Mouse (Mus musculus) testis, adult 2 months (tissue): ENCODE data around the gene 0610012G03Rik. TPM values are rescaled to one million over a fixed set of nuclear protein-coding genes. Genes with fewer than 3 reads are reported as not detected.

Experiments used
- H3K27ac ChIP-seq: fragments of 200-500 bp; 2 replicates; pipeline ENCODE4 v1.5.1; 2012; ENCODE audit warnings: low read depth, low read length; ENCODE audit not compliant: control insufficient read depth, insufficient read depth
- H3K27me3 ChIP-seq: fragments of 200-500 bp; 2 replicates; pipeline ENCODE4 v1.6.1; 2012; ENCODE audit warnings: mild to moderate bottlenecking, low read length, moderate library complexity; ENCODE audit not compliant: control insufficient read depth, insufficient read depth
- H3K36me3 ChIP-seq: fragments of 200-500 bp; 2 replicates; pipeline ENCODE4 v1.6.1; 2012; ENCODE audit warnings: mild to moderate bottlenecking, low read length; ENCODE audit not compliant: control insufficient read depth, insufficient read depth
- H3K4me1 ChIP-seq: fragments of 200-500 bp; 2 replicates; pipeline ENCODE4 v1.6.1; 2012; ENCODE audit warnings: low read length; ENCODE audit not compliant: control insufficient read depth, insufficient read depth
- H3K4me3 ChIP-seq: fragments of 200-500 bp; 2 replicates; pipeline ENCODE4 v1.5.1; 2012; ENCODE audit warnings: low read depth, mild to moderate bottlenecking, low read length, moderate library complexity, mixed read lengths; ENCODE audit not compliant: control insufficient read depth
- CTCF ChIP-seq: fragments of 200-500 bp; IDR thresholded peaks from 2 replicates; pipeline ENCODE4 v1.5.1; 2012; ENCODE audit warnings: low read depth, mild to moderate bottlenecking, inconsistent platforms, low read length, moderate library complexity; ENCODE audit not compliant: control insufficient read depth, insufficient read depth, insufficient replicate concordance
- POLR2A ChIP-seq: fragments of 200-500 bp; IDR thresholded peaks from 2 replicates; pipeline ENCODE4 v1.6.1; 2012; ENCODE audit warnings: low read depth, mild to moderate bottlenecking, inconsistent platforms, low read length, moderate library complexity; ENCODE audit not compliant: control insufficient read depth
- polyA plus RNA-seq: library from polyadenylated mRNA; depleted of rRNA; stranded (reverse); fragments of >200 nt; gene quantifications from 2 replicates; pipeline ENCODE4 v1.2.3, GENCODE M21; 2012

0610012G03Rik gene
- polyA plus RNA-seq, 1 experiment = 43.6 TPM

GRCm38 (mm10) chr16:31938856-31939255, 9.4 kb downstream of the 0610012G03Rik start:
- Histone ChIP-seq H3K36me3 (no peaks in the 10 kb centered on the region), H3K27ac (no peak overlapping the region), H3K4me1 (peaks cover 11% of the 10 kb centered on the region), H3K4me3 (no peak overlapping the region), H3K27me3 (peaks cover 3% of the 10 kb centered on the region; the same call in 1 of the 2 replicates)
- no peak for TF ChIP-seq CTCF
- no peak for TF ChIP-seq POLR2A

- Histone ChIP-seq H3K27me3 (peaks cover 3% of the 10 kb centered on the region; the same call in 1 of the 2 replicates), H3K36me3 (no peaks in the 10 kb centered on the region), H3K4me3 (no peak overlapping the region), H3K27ac (no peak overlapping the region), H3K4me1 (peaks cover 21% of the 10 kb centered on the region)
- no peak for TF ChIP-seq CTCF
- TF ChIP-seq POLR2A = no peak
Measured at GRCm38 (mm10) chr16:31936568-31936967, 11.7 kb downstream of the 0610012G03Rik start.

- Histone ChIP-seq H3K36me3 (no peaks in the 10 kb centered on the region), H3K27me3 (peaks cover 3% of the 10 kb centered on the region; the same call in 1 of the 2 replicates), H3K27ac (no peak overlapping the region), H3K4me3 (peak overlapping the region; percentile 50), H3K4me1 (peaks cover 24% of the 10 kb centered on the region)
- TF ChIP-seq POLR2A (no peak; the same call in 1 of the 2 replicates), CTCF (no peak)
Measured at GRCm38 (mm10) chr16:31935091-31935979, 13.0 kb downstream of the 0610012G03Rik start.

GRCm38 (mm10) chr16:31934550-31935010, 13.7 kb downstream of the 0610012G03Rik start:
- peaks cover 3% of the 10 kb centered on the region; the same call in 1 of the 2 replicates for H3K27me3 ChIP-seq
- H3K27ac ChIP-seq = no peak overlapping the region

GRCm38 (mm10) chr16:31933751-31934549, 14.3 kb downstream of the 0610012G03Rik start, which contains the start of gene Pigz:
Gene Pigz, plus strand, starts transcription at chr16:31933851.
- H3K36me3 ChIP-seq = no peaks in the 10 kb centered on the region
- H3K27me3 ChIP-seq = peaks cover 3% of the 10 kb centered on the region; the same call in 1 of the 2 replicates
- H3K27ac ChIP-seq = no peak within 1 kb of the TSS; the same call in 1 of the 2 replicates
- H3K4me1 ChIP-seq = peaks cover 24% of the 10 kb centered on the region
- H3K4me3 ChIP-seq = peak within 1 kb of the TSS; percentile 75
- TF ChIP-seq POLR2A (no peak), CTCF (no peak)

More at GRCm38 (mm10) chr16:31934550-31935010, 13.7 kb downstream of the 0610012G03Rik start:
- Histone ChIP-seq H3K36me3 (no peaks in the 10 kb centered on the region), H3K4me3 (peak overlapping the region; percentile 50), H3K4me1 (peaks cover 24% of the 10 kb centered on the region)
- no peak for TF ChIP-seq POLR2A
- no peak for TF ChIP-seq CTCF

- peaks cover 3% of the 10 kb centered on the region; the same call in 1 of the 2 replicates for H3K27me3 ChIP-seq
- peak overlapping the region; percentile 75 for H3K4me3 ChIP-seq
- H3K4me1 ChIP-seq = peaks cover 24% of the 10 kb centered on the region
- H3K27ac ChIP-seq = no peak overlapping the region; the same call in 1 of the 2 replicates
- TF ChIP-seq POLR2A (no peak), CTCF (peak; percentile 73; the same call in 1 of the 2 replicates)
- H3K36me3 ChIP-seq = no peaks in the 10 kb centered on the region
Measured at GRCm38 (mm10) chr16:31932840-31933697, 15.2 kb downstream of the 0610012G03Rik start.
